Mouse (Mus musculus) heart, adult 9 months (tissue): ENCODE measurements at regions not wholly inside any gene's neighbourhood (a gene's known extent, or its start where the extent isn't known, plus 50 kb on each side); places are given as distances from the start of the nearest gene placed in this dataset.

Experiments used
- DNase-seq, 2 experiments: peaks; one replicate each; pipeline ENCODE4 v3.0.0; 2022; ENCODE audit warnings: low spot score in 2 of 2

- DNase-seq = peak; percentile 35 to 46
These were observed 260.0 kb upstream of the Lyplal1 start for GRCm38 (mm10) chr1:186376906-186377623.

- no peak for DNase-seq
These were observed 257.0 kb upstream of the Lyplal1 start for GRCm38 (mm10) chr1:186374009-186374649.

GRCm38 (mm10) chr1:186373386-186373785, 256.3 kb upstream of the Lyplal1 start:
- DNase-seq = no peak

- DNase-seq = no peak
These were observed 255.8 kb upstream of the Lyplal1 start for GRCm38 (mm10) chr1:186372770-186373353.

GRCm38 (mm10) chr1:186363356-186363755, 246.2 kb upstream of the Lyplal1 start:
- DNase-seq = no peak

GRCm38 (mm10) chr1:186358011-186358670, 241.0 kb upstream of the Lyplal1 start:
- peak; percentile 80 to 82 for DNase-seq

- DNase-seq = no peak
These were observed 237.6 kb upstream of the Lyplal1 start for GRCm38 (mm10) chr1:186354742-186355141.

- no peak for DNase-seq
These were observed 237.0 kb upstream of the Lyplal1 start for GRCm38 (mm10) chr1:186354072-186354471.

GRCm38 (mm10) chr1:186350381-186350780, 233.3 kb upstream of the Lyplal1 start:
- DNase-seq = no peak

- DNase-seq = no peak
These were observed 232.9 kb upstream of the Lyplal1 start for GRCm38 (mm10) chr1:186349966-186350365.

GRCm38 (mm10) chr1:186347413-186348147, 230.5 kb upstream of the Lyplal1 start:
- peak; percentile 37 to 51 for DNase-seq

GRCm38 (mm10) chr1:186345449-186345848, 228.3 kb upstream of the Lyplal1 start:
- DNase-seq = no peak

GRCm38 (mm10) chr1:186342931-186343506, 225.9 kb upstream of the Lyplal1 start:
- no peak for DNase-seq

GRCm38 (mm10) chr1:186342391-186342790, 225.3 kb upstream of the Lyplal1 start:
- no peak for DNase-seq

GRCm38 (mm10) chr1:186341878-186342277, 224.8 kb upstream of the Lyplal1 start:
- no peak for DNase-seq

GRCm38 (mm10) chr1:186340701-186341100, 223.6 kb upstream of the Lyplal1 start:
- DNase-seq = no peak

- DNase-seq = no peak
These were observed 200.2 kb upstream of the Lyplal1 start for GRCm38 (mm10) chr1:186317285-186317684.

GRCm38 (mm10) chr1:186314180-186314579, 197.1 kb upstream of the Lyplal1 start:
- DNase-seq = no peak

- peak in 1 of 2 experiments; percentile 17 for DNase-seq
These were observed 195.6 kb upstream of the Lyplal1 start for GRCm38 (mm10) chr1:186312698-186313097.

GRCm38 (mm10) chr1:186312008-186312407, 194.9 kb upstream of the Lyplal1 start:
- DNase-seq = peak; percentile 14 to 19

- DNase-seq = no peak
These were observed 190.5 kb upstream of the Lyplal1 start for GRCm38 (mm10) chr1:186307627-186308026.
